Mouse (Mus musculus) lung, adult 18-20 months (tissue): ENCODE results near the gene Gm28308.

ENCODE experiments used
- DNase-seq, 2 experiments: peaks; one replicate each; pipeline ENCODE4 v3.0.0; 2022; ENCODE audit warnings: mixed read lengths in 2 of 2

Gm28308 gene

DNA sequence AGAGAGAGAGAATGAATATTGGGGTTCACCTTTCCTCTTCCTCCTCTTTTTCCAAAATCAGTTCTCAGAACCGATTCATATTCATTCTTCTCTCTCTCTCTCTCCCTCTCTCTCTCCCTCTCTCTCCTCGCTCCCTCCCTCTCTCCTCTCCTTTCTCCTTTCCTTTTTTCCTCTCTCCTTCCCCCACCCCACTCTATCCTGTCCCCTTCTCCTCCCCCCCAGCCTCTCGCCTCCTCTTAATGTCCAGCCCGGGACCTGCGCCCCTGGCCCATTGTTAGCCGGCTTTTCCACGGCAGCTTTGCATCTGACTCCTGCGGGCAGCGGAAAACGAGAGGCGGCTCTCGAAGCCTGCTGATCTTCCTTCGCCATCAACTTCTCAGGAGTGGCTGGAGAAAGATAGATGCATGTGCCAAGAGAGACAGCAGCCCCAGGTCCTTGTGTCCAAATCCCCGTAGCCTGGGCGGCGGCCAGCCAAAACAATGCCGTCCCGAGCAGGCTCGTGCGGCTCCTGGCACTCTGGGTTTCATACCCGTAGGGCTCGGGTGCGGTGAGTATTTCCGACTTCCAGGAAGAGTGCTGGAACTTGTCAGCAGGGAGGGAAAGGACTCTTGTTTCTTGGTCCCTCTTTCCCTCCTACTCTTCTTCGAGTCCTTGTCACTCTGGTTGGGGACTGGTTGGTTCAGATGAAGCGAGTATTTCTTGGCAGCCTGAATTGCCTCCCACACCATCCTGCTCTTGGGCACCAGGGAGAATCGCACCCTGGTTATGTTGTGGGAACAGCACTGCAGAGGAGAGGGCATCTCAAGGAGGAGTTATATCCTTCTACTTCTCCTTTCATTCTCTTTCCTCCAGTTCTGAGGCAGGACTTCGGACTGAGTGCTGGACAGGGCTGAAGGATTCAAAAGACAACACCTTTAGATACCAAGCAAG lies 47.4 kb downstream of the Gm28308 start:
- no peak for DNase-seq

DNA sequence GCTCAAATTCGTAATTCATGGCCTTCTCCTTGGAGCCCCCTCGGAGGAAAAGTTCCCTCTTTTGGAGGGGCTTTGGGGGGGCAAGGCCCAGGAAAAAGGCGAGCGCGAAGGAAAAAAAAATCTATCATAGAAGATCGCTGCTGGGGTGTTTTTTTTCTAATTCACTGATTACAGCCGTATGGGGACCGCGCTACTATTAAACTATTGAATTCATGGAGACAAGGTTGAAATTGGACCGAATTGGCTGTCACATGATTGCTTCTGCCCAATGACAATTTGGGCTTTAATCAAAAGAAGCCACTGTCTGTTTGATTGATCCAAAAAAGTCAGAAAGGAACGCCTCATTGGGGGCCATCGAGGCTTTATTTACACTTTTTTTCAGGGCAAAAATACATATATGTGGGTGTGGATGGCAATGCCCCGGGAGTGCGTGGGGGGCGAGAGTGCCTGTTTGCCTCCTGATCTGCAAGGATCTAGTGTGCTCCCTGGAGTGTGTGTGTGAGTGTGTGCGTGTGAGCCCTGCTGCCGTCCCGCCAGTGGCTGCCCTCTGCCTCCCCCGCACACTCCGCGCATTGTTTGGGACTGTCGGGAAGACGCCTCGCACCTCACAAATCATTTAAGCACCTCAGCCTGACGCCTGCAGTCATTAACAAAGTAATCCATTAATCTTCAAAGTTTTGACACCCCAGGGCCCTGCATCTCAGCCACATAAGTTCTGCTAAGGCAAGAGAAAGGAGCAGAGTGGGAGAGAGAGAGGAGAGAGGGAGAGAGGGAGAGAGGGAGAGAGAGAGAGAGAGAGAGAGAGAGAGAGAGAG lies 48.3 kb downstream of the Gm28308 start, which contains the start of gene Hoxa2:
Gene Hoxa2 (minus strand): TSS at position 206 of the 815 bp plus-strand sequence.
- DNase-seq, result no peak

DNA sequence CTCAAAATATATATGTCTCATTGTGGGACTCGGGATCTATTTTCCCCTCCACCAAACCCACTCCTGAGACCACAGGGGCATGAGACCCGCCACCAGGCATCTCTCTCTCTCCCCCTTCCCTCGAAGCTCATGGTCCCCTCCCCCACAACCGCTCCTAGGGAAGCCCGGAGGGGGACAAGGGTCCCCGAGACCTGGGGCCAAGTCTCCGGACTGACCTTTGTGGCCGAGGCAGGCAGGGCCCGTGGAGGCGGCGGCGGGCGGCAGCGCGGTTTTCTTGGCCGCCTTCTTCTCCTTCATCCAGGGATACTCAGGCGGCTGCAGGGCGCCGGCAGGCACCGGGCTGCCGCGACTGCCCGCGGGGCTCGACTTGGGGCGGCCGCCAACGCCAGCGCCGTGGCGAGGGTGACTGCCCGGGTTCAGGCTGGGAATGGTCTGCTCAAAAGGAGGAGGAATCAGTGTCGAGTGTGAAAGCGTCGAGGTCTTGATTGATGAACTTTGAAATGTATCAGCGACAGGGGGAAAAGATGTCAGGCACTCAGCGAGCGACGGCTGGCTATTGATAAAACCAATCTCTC lies 49.0 kb downstream of the Gm28308 start:
- peak in 1 of 2 experiments; percentile 14 for DNase-seq

DNA sequence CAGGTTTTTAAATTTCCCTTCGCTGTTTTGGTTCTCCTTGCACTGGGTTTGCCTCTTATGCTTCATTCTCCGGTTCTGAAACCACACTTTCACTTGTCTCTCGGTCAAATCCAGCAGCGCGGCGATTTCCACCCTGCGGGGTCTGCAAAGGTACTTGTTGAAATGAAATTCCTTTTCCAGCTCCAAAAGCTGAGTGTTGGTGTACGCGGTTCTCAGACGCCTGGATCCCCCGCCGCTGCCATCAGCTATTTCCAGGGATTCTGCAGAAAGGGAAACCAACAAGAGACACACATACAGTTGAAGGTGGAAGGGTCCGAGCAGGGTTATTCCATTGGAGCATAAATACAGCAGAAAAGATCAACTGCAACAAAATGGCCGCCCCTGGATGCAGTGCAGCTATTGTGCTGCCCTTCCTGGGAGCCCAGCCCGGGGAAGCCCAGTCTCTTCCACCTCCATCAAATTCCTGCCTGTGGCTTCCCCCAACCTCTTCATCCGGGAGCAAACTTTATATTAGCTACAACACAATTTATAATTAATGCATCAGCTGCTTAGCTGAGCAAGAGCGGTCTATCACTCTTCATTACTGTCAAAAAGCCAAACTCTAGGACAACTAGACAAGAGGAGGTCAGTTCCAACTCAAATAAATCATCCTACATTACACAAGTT lies 49.6 kb downstream of the Gm28308 start:
- DNase-seq, result peak in 1 of 2 experiments; percentile 14

DNA sequence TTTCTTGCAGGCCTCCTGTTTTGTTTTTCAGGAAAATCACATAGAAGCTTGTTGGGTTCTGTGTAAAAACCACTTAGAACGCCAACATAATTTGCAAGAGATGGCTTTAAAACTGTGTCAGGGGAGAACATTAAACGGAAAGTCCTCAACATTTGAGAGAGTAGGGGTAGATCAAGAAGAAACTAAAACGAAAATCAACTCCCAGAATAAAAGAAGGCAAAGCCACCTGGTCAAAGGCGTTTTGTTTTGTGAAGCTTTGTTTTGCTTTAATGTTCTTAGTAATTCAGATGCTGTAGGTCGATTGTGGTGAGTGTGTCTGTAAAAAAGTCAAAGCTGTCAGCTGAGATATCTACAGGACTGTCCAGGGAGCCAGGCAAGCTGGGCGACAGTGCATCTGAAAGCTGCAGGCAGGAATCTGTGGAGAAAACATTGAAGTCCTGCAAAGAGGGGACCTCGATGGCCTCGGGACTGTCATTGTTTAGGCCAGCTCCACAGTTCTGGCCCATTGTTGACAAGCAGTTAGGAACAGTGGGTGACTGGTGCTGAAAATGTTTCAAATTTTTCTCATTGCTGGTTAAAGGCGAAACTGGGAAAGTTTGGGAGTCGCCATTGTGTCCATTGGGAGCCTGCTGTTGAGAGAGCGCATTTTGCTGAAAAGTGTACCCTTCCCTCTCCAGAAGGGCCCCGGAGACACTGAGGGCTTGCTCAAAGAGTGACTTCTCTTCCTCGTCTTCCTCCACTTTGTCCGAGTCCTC lies 50.4 kb downstream of the Gm28308 start:
- DNase-seq, result no peak

DNA sequence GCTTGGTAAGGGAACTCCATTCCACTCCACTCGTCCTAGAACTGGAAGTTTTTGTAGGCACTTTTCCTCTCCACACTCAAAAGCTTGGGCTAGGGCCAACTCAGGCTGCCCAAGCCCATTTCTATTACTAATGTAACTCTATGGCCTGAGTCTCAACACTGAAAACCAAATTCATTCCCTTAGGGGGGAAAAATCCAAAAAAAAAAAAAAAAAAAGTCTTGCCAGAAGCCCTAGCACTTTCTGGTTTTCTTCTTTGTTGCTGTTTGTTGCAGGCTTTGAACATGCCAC lies 51.1 kb downstream of the Gm28308 start:
- DNase-seq, result no peak

DNA sequence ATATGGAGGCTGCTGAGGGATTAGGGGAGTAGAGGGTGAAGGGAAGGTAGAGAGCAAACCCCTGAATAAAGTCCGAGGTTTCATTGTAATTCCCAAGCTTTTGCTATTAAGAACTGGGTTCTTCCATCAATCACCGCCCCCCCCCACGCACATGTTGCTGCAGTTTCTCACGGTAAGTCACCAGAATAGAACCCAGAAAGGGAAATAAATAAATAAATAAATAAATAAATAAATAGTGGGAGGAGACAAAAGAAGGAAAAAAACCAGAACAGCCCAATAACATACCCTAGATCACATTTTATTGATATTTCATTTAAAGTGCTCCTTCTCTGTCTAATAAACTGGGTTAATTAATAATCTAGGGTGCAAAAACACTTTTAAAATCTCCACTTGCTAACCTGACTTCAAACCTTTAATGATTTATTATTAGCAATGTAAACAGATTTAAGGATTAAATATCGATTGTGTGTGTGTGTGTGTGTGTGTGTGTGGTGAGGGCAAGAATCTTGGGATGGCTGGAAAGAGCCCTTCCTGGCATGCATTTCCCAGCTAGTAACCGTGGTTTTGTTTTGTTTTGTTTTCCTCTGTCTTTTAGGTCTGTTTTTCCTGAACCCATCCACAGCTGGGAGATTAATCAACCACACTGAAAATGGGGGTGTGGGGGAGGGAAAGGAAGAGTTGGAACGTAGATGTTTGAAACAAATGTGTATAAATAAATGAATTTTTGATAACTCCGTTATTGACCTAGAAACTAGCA lies 51.6 kb downstream of the Gm28308 start:
- no peak for DNase-seq

DNA sequence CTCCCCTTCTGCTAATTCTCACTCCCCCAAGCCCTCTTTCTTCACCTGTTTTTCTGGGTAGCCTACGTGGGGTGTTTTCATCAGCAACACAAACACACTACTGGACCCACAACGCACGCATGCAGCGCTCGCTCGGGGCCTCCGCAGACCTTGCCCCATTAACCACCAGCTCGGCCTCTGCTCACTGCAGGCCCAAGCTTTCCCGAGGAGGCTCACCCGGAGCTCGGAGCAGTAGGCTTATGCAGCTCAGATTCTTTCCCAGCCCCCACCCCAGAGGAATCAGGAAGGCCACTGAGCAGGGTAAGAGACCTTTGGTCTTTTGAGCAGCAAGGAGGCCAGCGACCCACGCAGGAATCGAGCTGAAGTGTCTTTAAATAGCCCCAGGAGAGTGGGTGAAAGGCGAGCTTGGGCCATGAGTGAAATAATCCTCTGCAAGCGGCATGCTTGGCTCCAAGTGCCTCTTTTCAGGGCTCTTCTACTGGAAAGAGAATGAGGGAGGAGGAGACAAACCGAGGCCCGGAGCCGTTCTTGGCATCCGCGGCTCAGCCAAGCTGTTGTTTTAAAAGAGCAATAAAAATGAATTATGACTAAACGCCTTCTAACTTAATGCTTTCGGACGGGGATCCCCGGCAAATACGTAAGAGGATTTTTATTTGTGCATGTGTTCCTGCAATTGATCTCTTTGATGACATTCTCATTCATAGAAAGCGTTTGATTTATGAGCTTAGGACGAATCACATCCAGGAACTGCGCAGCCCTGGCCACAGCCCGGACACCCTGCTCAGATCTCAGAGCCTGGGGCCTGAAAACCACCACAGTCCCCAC lies 52.4 kb downstream of the Gm28308 start:
- peak in 1 of 2 experiments; percentile 64 for DNase-seq

DNA sequence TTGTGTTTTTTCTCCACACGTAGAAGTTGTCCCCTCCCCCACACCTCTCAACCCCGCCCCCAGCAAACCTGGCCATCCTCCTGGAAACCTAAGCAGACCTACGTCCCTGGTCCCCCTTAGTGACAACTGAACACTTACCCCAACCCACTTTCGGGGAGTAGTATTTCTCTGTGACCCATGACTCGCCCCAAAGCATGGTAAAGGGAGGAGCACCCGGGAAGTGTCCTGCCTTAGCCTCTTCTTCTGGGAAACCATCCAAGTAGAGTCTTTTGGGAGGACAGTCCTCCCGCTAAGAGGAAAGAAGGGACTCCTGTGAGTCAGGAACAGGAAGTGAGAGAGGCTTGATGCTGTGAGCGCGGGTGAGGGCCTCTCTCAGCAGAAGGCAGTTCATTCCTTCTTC lies 53.2 kb downstream of the Gm28308 start:
- DNase-seq, result no peak

DNA sequence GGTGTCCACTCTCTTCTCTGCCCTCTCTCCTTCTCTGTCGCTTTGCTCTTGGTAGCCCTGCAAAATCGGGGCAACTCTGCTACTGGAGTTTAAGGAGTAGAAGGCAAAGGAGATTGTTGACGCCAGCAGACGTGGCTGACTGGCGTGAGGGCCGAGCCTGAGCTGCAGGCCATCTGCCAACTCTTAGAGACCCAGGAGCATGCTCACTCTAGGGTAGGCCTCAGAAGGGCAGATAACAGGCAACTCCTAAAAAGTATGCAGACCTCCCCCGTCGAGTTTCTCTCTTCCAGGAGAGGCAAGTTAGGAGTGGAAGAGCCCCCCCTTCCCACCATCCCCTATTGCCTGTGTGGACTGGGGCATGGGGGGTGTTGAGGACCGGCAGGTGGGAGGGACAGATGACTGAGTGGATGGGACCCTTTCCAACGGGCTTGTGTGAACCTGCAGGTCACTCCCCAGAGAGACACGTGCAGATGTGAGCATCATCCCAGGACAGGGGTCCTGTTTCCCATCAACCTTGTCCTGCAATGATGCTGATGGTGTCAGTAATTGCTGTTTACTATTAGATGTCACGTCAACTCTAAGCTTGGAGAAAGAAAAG lies 53.9 kb downstream of the Gm28308 start:
- DNase-seq, result no peak

DNA sequence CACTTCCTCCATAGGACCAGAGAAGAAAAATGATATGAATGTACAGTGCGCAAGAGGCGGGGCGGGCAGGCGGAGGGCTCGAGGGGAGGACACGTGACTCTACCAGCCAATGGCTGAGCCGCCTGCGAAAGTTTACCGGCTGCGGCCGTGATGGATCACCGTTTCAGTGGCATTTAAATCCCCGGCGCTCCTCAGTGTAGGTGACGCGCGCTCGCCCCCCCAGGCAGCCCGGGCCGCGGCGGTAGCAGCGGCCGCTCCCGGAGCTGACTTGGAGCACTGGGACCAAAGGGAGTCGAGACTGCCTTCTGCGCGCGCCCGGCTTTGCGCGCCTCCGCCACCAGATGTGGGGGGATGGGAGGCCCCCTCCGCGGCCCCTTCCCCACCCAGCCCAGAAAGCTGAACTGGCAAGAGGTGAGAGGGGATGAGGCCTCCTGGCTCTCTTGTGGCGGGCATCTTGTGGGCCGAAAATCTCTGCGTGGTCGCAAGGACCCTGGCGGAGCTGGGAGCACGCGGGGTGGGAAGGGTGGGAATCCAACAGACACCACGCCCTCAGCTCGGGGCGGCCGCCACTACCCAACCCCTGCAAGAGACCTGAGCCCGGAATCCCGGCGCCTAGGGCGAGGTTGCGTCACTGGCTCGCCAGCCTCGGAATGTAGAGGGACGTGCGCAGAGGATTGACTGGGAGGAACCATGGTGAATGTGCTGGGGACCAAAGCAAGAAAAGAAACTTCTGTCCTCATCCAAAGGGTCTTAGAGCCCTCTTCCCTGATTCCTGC lies 54.7 kb downstream of the Gm28308 start, which contains the start of gene Hoxa1:
Gene Hoxa1 (minus strand): TSS at position 42 of the 776 bp plus-strand sequence.
- peak; percentile 86 to 88 for DNase-seq

DNA sequence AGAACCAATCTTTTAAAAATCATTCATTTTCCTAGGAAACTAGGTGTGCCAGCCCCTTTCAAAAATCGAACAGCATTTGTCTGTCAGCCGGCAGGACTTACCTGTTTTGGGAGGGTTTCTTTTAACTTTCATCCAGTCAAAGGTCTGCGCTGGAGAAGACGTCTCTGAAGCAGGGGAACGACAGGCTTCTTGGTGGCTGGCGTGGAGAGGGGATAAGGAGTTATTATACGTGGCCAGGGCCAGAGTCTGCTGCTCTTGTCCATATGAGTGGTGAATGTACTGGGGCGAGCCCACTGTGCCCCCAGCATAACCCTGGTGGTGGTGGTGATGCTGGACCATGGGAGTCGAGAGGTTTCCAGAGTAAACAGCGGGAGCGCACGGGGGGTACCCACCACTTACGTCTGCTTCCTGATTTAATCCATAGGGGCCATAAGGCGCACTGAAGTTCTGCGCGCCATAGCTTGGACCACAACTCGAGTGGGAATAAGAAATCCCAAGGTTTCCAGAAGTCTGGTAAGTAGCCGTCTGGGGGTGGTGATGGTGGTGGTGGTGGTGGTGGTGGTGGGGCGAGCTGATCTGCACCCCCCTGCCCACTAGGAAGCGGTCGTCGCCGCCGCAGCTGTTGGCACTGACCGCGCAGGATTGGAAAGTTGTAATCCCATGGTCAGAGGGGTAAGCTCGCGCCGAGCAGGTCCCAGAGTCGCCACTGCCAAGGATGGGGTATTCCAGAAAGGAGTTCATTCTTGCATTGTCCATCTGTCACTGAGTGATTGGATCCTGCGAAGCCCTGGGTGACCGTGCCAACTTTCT lies 55.5 kb downstream of the Gm28308 start:
- DNase-seq, result no peak

DNA sequence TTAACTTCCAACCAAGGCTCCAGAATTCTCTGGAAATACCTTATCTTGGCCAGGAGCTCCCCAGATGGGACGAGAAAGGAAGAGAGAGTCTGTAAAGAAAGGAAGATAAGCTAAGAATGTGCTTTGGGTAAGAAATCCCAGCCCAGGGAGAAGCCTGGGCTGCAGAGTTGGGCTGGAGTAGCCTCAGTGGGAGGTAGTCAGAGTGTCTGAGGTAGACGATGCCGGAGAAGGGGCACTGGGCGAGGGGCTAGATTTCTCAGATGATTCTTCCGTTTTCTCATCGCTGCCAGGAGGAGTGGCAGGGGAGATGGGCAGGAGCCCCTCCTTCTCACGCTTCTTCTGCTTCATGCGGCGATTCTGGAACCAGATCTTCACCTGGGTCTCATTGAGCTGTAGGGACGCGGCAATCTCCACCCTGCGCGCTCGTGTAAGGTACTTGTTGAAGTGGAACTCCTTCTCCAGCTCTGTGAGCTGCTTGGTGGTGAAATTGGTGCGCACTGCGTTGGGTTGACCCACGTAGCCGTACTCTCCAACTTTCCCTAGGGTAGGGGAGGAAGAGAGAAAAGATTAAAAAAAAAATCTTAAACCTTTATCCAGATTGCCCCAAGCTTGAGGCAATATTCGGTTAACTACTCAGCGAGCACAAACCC lies 56.5 kb downstream of the Gm28308 start:
- no peak for DNase-seq

DNA sequence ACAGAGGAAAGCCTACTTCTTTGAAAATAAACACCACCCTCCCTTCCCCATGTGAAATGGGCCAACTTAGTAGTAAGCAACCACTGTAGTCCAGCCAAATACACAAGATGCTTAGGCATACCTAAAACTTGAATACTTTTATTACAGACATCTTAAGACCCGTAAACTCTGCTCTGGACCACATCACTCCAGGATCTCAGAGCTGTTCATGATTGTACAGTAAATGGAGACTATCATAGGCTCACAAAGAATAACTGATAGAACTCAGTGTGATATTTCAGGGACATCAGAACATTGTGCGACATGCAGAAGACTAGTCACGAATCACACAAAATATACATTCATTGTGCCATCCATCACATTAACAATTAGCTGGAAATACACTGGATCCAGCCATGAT lies 57.7 kb downstream of the Gm28308 start:
- no peak for DNase-seq

DNA sequence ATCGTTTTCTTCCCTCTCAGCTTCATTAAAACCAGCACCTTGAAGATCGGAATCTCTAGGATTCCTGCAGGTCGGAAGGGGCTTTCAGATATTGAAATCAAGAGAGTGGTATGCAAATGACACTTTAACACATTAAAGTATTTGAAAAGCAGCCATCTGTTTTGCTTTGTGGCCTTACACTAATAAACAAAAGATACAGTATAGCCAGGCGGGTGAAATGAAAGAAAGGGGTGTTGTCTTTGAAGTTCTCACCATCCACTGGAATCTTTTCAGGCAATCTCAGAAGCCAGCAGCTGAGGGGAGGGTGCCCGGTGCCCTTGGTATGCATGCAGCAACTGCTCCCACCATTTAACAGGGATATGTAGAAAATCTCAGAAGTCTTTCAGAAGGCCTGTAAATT lies 59.1 kb downstream of the Gm28308 start:
- DNase-seq, result no peak

DNA sequence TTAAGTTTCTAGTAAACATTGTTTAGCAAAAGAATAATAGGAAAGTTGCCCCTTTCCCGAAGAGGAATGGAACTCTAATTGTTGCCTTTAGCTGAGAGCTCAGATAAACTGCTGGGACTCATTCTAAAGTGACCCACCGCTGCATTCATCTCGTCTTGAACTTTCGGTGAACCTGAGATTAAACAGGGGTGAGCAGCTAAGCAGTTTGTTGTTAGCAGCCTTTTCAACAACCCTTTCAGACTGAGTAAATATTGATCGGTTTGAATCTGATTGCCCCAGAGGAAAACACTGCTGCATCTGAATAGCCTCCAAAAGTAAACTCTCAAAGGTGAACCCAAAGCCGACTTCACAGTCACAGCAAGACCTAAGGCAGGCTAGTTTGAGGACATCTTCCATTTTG lies 59.9 kb downstream of the Gm28308 start:
- no peak for DNase-seq
